Mouse (Mus musculus) erythroblast, embryonic 14.5 days (primary cell): ENCODE results near the gene Slc37a2. TPM values are rescaled to one million over a fixed set of nuclear protein-coding genes. Genes with fewer than 3 reads are reported as not detected.
"Not testable (repeated sequence)": the region's sequence is repeated elsewhere in the genome, so short reads cannot be mapped to it uniquely, and the experiment has no call there.

ENCODE experiments used
- H3K27me3 ChIP-seq: 2 replicates; pipeline ENCODE4 v1.6.1; 2012; ENCODE audit warnings: inconsistent platforms; ENCODE audit not compliant: control insufficient read depth
- H3K36me3 ChIP-seq: 2 replicates; pipeline ENCODE4 v1.6.1; 2012; ENCODE audit warnings: mild to moderate bottlenecking, inconsistent platforms; ENCODE audit not compliant: control insufficient read depth
- H3K4me1 ChIP-seq: 2 replicates; pipeline ENCODE4 v1.6.1; 2012; ENCODE audit warnings: inconsistent platforms; ENCODE audit not compliant: control insufficient read depth
- H3K4me3 ChIP-seq: replicated peaks from 2 replicates; pipeline ENCODE3; 2012; ENCODE audit warnings: moderate library complexity, mild to moderate bottlenecking, inconsistent platforms
- H3K9me3 ChIP-seq: 2 replicates; pipeline ENCODE4 v1.6.1; 2012; ENCODE audit warnings: low read length, inconsistent platforms, mixed read lengths; ENCODE audit not compliant: control insufficient read depth
- GATA1 ChIP-seq: IDR thresholded peaks from 2 replicates; pipeline ENCODE4 v1.6.1; 2012; ENCODE audit warnings: low read length, inconsistent platforms, mixed read lengths
- TAL1 ChIP-seq: IDR thresholded peaks from 3 replicates; pipeline ENCODE4 v1.6.1; 2012; ENCODE audit warnings: low read length, inconsistent platforms, mixed read lengths
- polyA plus RNA-seq: library from polyadenylated mRNA; stranded (reverse); fragments of >175 nt; gene quantifications from 2 replicates; pipeline ENCODE4 v1.2.3, GENCODE M21; 2012

Slc37a2 gene
- polyA plus RNA-seq = 0.01 TPM in 1 of 2 replicates, not detected in the other

DNA sequence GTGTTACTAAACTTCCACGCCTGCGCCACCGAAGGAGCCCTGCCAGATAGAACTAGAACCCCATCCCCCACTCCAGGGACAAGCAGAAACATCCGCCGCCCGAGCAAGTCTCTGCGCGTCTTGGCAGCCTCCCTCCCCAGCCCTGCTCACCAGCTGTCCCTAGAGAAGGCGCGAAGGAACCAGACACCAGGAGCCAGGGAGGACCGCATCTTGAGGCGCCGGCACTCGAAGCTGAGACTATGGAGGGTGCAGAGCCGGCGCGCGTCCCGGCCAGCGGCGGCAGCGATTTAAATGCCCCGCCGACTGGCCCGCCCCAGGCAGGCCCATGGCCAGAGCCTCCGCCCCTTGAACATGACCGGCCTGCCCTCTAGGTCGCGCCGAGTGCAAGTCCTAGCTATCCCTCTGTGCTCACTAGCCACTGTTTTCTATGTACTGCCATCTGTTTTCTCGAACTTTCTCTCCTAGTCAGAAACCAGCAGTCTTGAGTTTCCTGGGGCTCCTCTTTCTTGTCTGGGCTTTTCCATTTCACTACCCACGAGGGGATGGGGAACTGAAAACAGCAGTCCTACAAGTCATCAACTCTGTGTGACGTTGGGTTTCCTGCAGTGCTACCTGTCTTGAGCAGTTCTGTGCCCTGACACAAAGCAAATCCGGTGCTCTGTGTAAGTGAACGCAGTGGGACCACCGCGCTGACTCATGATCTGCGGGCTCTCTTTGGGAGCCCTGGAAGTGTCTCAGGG lies at the start of gene Slc37a2:
Gene Slc37a2, minus strand, starts transcription at position 590 of the 740 bp plus-strand sequence.
- Histone ChIP-seq H3K9me3 (no peaks in the 10 kb centered on the region), H3K27me3 (peaks cover 24% of the 10 kb centered on the region), H3K4me1 (no peaks in the 10 kb centered on the region), H3K4me3 (peak within 1 kb of the TSS; percentile 31), H3K36me3 (no peaks in the 10 kb centered on the region)
- TF ChIP-seq GATA1 (no peak), TAL1 (no peak)

DNA sequence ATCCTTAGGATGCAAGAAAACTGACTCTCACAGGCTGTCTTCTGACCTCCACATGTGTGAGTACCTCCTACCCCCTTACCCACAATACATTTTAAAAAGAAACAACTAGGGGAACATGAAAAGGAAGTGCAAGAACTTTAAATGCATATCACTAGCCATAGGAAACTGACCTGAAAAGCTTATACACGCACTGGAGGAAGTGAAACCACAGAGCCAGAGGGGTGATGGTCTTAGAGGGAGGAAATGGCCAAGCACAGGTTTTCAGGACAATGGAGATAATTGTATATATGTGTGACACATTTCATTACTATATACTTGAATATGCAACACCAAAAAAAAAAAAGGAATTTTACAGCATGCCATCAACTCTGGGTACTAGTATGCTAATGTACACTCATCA lies 46.2 kb upstream of the Slc37a2 start:
- H3K36me3 ChIP-seq = peaks cover 30% of the 10 kb centered on the region
- TF ChIP-seq TAL1 (no peak), GATA1 (no peak)
- H3K4me3 ChIP-seq = no peak overlapping the region
- H3K27me3 ChIP-seq = no peaks in the 10 kb centered on the region
- H3K9me3 ChIP-seq = no peaks in the 10 kb centered on the region
- no peaks in the 10 kb centered on the region for H3K4me1 ChIP-seq

DNA sequence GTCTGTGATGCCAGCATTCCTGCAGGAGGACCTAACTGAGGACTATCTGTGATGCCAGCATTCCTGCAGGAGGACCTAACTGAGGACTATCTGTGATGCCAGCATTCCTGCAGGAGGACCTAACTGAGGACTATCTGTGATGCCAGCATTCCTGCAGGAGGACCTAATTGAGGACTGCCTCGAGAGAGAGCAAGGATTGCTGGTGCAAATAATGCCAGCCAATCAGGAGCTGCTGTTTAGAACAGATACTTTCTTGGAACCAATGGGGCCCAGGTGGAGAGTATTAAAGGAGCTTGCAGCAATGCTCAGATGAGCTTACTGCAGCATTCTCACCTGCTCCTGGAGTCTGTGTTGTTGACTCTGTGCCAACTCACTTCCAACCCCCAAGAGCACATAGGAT lies 45.0 kb upstream of the Slc37a2 start:
- not testable (repeated sequence) for H3K27me3 ChIP-seq, H3K9me3 ChIP-seq, H3K4me3 ChIP-seq, H3K4me1 ChIP-seq
- peaks cover 25% of the 10 kb centered on the region for H3K36me3 ChIP-seq

DNA sequence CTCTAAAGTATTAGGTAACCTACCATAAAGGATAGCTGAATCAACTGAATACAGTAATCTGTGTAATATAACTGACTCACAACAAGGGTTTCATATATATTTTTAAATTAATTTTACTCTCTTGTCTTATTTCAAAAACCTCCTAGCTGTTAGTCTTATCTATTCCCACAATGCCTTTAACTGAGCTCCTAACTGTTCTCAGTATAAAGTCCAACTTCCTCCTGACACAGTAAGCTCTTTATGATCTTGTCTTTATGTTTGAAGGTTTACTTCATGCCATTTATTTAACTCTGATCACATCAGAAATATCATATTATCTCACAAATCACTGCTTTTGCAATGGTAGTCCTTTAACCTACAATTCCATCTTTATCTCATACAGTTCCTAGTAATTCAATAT lies 40.0 kb upstream of the Slc37a2 start:
- no peaks in the 10 kb centered on the region for H3K27me3 ChIP-seq
- no peaks in the 10 kb centered on the region for H3K9me3 ChIP-seq
- H3K4me1 ChIP-seq = no peaks in the 10 kb centered on the region
- peaks cover 8% of the 10 kb centered on the region for H3K36me3 ChIP-seq
- no peak for TF ChIP-seq TAL1
- no peak for TF ChIP-seq GATA1
- H3K4me3 ChIP-seq = no peak overlapping the region

DNA sequence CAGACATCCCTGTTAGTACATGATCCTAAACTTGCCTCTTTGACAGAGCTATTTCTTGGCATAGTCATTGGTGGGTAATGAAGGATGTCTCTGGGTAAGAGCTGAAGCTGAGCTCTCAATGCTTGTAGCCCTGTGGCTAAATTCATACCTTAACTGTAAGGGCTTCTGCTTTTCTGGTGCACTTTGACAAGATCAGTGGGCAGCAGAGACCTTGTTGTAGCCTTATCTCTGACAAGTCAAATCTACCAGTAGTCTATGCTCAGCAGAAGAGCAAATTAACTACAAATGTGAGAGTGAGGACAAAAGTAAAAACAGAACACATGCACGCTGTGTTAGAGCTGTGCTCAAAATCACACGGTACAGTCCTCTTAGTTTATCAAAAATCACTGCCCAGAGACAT lies 11.1 kb upstream of the Slc37a2 start:
- H3K4me1 ChIP-seq = no peaks in the 10 kb centered on the region
- no peak overlapping the region for H3K4me3 ChIP-seq
- H3K36me3 ChIP-seq = no peaks in the 10 kb centered on the region
- H3K27me3 ChIP-seq = no peaks in the 10 kb centered on the region
- TF ChIP-seq TAL1 (no peak), GATA1 (no peak)
- H3K9me3 ChIP-seq = no peaks in the 10 kb centered on the region

DNA sequence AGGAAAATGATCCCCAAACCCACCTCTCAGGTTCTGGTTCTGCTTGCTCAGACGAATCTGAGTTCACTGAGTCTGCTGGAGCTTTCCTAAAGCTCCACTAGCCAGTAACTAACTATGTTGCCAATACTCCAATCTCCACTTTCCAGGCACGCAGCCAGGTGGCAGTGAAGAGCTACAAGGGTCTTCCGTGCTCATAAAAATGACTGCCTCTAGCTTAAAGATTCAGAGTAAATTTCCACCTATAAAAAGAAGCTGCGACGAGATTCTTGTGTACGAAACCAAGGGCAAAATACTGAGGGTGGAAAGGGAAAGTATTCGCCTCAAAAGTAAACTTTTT lies 319 bp upstream of the Slc37a2 start:
- no peaks in the 10 kb centered on the region for H3K9me3 ChIP-seq

DNA sequence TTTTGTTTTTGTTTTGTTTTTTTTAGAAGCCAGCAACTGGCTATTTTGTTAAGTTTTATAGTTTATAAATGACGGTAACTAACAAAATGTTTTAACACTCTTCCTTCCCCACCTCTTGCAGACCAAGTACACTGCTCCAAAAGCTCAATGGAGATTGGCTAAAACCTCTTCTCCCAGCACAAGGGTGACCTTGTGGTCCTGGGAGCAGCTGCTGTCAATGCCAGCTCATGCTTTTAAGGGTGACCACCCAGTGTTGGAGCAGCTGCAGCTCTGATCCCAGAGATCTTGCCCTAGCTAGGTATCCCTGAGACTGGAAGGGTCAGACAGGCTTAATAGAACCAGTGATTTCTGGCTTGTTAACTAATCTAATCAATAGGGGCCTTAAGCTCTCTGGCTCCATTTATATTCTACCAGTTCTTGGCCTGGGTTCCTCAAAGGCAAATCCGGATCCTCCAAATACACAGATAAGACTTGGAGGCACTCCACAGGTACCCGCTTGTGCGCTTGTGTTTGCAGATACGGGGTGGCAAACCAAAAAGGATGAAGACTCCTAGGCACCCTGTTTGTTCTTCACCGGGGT lies 917 bp downstream of the Slc37a2 start:
- no peaks in the 10 kb centered on the region for H3K36me3 ChIP-seq
- H3K4me3 ChIP-seq = no peak overlapping the region
- H3K27me3 ChIP-seq = peaks cover 24% of the 10 kb centered on the region
- H3K9me3 ChIP-seq = no peaks in the 10 kb centered on the region
- H3K4me1 ChIP-seq = no peaks in the 10 kb centered on the region
- TF ChIP-seq TAL1 = no peak
- TF ChIP-seq GATA1 = no peak

More for the DNA sequence above, 319 bp upstream of the Slc37a2 start:
- Histone ChIP-seq H3K27me3 (peaks cover 24% of the 10 kb centered on the region), H3K36me3 (no peaks in the 10 kb centered on the region), H3K4me3 (no peak overlapping the region), H3K4me1 (no peaks in the 10 kb centered on the region)
- no peak for TF ChIP-seq TAL1
- TF ChIP-seq GATA1 = no peak

DNA sequence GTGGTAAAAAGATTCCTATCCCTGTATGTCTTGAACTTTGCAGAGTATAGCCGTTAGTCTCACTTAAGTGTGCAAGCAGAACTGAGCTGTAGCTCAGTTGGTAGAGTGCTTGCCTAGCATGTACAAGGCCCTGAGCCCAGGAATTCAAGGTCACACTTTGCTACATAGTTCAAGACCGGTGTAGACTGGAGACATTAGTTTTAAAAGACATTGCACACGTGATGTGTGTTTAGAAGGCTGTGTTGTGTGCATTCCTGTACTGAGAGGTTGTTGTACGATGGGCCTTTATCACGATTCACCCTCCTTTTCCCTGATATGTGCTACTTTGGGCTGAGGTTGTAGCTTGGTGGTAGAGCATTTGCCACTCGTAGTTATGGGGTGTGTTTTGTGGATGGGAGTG lies 4.9 kb downstream of the Slc37a2 start:
- Histone ChIP-seq H3K4me1 (no peaks in the 10 kb centered on the region), H3K27me3 (peaks cover 12% of the 10 kb centered on the region), H3K36me3 (no peaks in the 10 kb centered on the region), H3K9me3 (no peaks in the 10 kb centered on the region), H3K4me3 (no peak overlapping the region)
- TF ChIP-seq GATA1 = no peak
- no peak for TF ChIP-seq TAL1

DNA sequence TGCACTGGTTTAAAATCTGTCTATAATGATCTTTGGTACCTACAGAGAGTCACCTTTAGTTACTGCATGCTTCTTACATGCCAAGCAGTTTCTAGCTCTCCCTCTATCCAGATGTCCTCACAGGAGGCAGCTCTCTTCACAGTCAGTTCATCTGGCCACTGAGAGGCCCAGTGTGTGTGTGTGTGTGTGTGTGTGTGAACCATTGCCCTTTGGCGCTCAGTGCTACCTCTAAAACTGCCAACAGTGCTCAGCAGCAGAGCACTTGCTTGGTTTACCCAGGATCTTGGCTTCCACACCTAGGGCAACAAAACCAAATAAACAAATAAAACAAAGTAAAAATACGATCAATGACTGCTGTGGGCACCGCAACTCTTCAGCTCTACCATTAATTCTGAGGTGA lies 5.6 kb downstream of the Slc37a2 start:
- Histone ChIP-seq H3K4me3 (no peak overlapping the region), H3K4me1 (no peaks in the 10 kb centered on the region), H3K36me3 (no peaks in the 10 kb centered on the region), H3K9me3 (no peaks in the 10 kb centered on the region), H3K27me3 (peaks cover 6% of the 10 kb centered on the region)
- no peak for TF ChIP-seq GATA1
- no peak for TF ChIP-seq TAL1

DNA sequence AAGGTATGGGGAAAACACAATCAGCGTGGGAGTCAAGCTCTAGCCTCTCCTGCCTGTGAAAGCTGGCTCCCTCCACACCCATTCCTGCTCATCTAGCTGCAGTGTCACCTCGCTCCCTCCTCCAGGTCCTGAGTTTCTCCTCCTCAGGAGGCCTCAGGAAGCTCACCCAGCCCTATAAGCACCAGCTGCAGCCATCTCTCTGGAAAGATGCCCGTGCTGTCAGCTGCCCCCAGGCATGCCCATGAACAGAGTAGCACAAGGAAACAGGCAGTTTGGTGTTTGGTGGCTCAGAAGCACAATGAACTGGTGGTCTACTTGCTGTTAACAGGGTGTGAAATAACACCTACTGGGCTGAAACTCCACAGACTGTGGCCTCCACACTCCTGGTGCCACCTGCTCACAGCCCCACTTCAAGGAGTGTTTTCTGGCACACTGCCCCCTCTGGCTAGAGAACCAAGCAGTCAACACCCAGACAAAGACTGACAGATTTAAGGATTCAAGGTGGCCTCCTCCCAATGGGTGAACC lies 7.1 kb downstream of the Slc37a2 start:
- H3K36me3 ChIP-seq = no peaks in the 10 kb centered on the region
- no peaks in the 10 kb centered on the region for H3K4me1 ChIP-seq
- no peaks in the 10 kb centered on the region for H3K27me3 ChIP-seq
- H3K9me3 ChIP-seq = no peaks in the 10 kb centered on the region
- TF ChIP-seq GATA1 (no peak), TAL1 (no peak)
- no peak overlapping the region for H3K4me3 ChIP-seq
